Mouse (Mus musculus) heart, postnatal 0 days (tissue): ENCODE measurements around the gene Nipsnap1. TPM values are rescaled to one million over a fixed set of nuclear protein-coding genes. Genes with fewer than 3 reads are reported as not detected.
A peak's percentile ranks its signal among the peaks of the same experiment; 100 is the strongest.

Source experiments
- ATAC-seq: fragments of 200-750 bp; cut with Nextera tagmentation; 2 replicates; pipeline ENCODE4 v1.8.0; 2017; ENCODE audit warnings: low read depth, moderate number of reproducible peaks, moderate library complexity; ENCODE audit not compliant: insufficient read depth
- DNase-seq: peaks from one replicate; pipeline ENCODE4 v3.0.0-alpha.2; 2016; ENCODE audit warnings: low spot score
- H3K27ac ChIP-seq: fragments of 300-500 bp; sonication (generic); 2 replicates; pipeline ENCODE4 v1.5.1; 2014; ENCODE audit warnings: low read depth, mild to moderate bottlenecking
- H3K27me3 ChIP-seq: fragments of 300-500 bp; sonication (generic); 2 replicates; pipeline ENCODE4 v1.6.1; 2014; ENCODE audit warnings: low read length, mixed read lengths; ENCODE audit not compliant: control insufficient read depth, insufficient read depth
- H3K36me3 ChIP-seq: fragments of 300-500 bp; sonication (generic); replicated peaks from 2 replicates; pipeline ENCODE4 v1.6.1; 2014; ENCODE audit warnings: low read length, mixed read lengths; ENCODE audit not compliant: control insufficient read depth, insufficient read depth
- H3K4me1 ChIP-seq: fragments of 300-500 bp; sonication (generic); 2 replicates; pipeline ENCODE4 v1.6.1; 2014; ENCODE audit warnings: antibody characterized with exemption; ENCODE audit not compliant: control insufficient read depth, insufficient read depth
- H3K4me2 ChIP-seq: fragments of 300-500 bp; sonication (generic); 2 replicates; pipeline ENCODE4 v1.6.1; 2014; ENCODE audit warnings: low read depth, mild to moderate bottlenecking, low read length, moderate library complexity
- H3K4me3 ChIP-seq: fragments of 300-500 bp; sonication (generic); 2 replicates; pipeline ENCODE4 v1.5.1; 2014; ENCODE audit warnings: low read depth, low read length
- H3K9ac ChIP-seq: fragments of 300-500 bp; sonication (generic); replicated peaks from 2 replicates; pipeline ENCODE4 v1.6.1; 2014; ENCODE audit warnings: low read depth, low read length, mixed read lengths
- H3K9me3 ChIP-seq: fragments of 300-500 bp; sonication (generic); replicated peaks from 2 replicates; pipeline ENCODE4 v1.6.1; 2016; ENCODE audit warnings: low read length; ENCODE audit not compliant: control insufficient read depth
- CTCF ChIP-seq: IDR thresholded peaks from 2 replicates; pipeline ENCODE4 v1.5.1; 2016; ENCODE audit warnings: antibody characterized with exemption, control low read depth, low read depth
- EP300 ChIP-seq: IDR thresholded peaks from 2 replicates; pipeline ENCODE4 v1.6.1; 2016; ENCODE audit warnings: antibody characterized with exemption, low read depth
- WGBS: fragments of 180-500 bp; shearing (Covaris S2); extraction: QIAGEN DNeasy Blood & Tissue Kit; methylation state at CpG from one replicate; pipeline ENCODE4 v1.1.7; 2014; 5-methylcytosine and 5-hydroxymethylcytosine counted together
- polyA plus RNA-seq: library from polyadenylated mRNA; unstranded; fragments of >200 nt; fragmentation: Nextera tagmentation; extraction: Ambion mirVana; gene quantifications from 2 replicates; pipeline ENCODE4 v1.2.1, GENCODE M21; 2015
- total RNA-seq: library from RNA; depleted of rRNA; stranded (reverse); fragments of >200 nt; gene quantifications from 2 replicates; pipeline ENCODE4 v1.2.3, GENCODE M21; 2014; ENCODE audit warnings: low replicate concordance

The Nipsnap1 gene
- total and polyA plus RNA-seq, 2 experiments from 2014 or later: 7.4 to 10.1 TPM

- H3K4me1 ChIP-seq: no peaks in the 10 kb centered on the region
- no peak overlapping the region for H3K4me3 ChIP-seq
- no peak for DNase-seq
- no peak overlapping the region for H3K27ac ChIP-seq
- H3K4me2 ChIP-seq: no peak overlapping the region
- H3K27me3 ChIP-seq: no peaks in the 10 kb centered on the region
- no peak overlapping the region for H3K9ac ChIP-seq
- no peak for ATAC-seq
- TF ChIP-seq EP300 (no peak), CTCF (no peak)
- H3K9me3 ChIP-seq: no peaks in the 10 kb centered on the region
- H3K36me3 ChIP-seq: no peaks in the 10 kb centered on the region
- WGBS: 72% methylated on average over 4 of the region's 4 CpGs
Measured at GRCm38 (mm10) chr11:4881087-4881486, 7.3 kb downstream of the Nipsnap1 start.

GRCm38 (mm10) chr11:4882892-4883627 lies 9.3 kb downstream of the Nipsnap1 start:
- peak overlapping the region; percentile 12; the same call in 1 of the 2 replicates for H3K4me2 ChIP-seq
- no peak overlapping the region for H3K9ac ChIP-seq
- TF ChIP-seq CTCF: peak; percentile 35; the same call in 1 of the 2 replicates
- no peak for TF ChIP-seq EP300
- peak; percentile 54 for ATAC-seq
- no peaks in the 10 kb centered on the region for H3K36me3 ChIP-seq
- no peaks in the 10 kb centered on the region for H3K9me3 ChIP-seq
- no peaks in the 10 kb centered on the region for H3K4me1 ChIP-seq
- H3K27ac ChIP-seq: no peak overlapping the region
- no peak overlapping the region for H3K4me3 ChIP-seq
- H3K27me3 ChIP-seq: no peaks in the 10 kb centered on the region
- peak; percentile 50 for DNase-seq
- WGBS: 42% methylated on average over 14 of the region's 14 CpGs

DNA sequence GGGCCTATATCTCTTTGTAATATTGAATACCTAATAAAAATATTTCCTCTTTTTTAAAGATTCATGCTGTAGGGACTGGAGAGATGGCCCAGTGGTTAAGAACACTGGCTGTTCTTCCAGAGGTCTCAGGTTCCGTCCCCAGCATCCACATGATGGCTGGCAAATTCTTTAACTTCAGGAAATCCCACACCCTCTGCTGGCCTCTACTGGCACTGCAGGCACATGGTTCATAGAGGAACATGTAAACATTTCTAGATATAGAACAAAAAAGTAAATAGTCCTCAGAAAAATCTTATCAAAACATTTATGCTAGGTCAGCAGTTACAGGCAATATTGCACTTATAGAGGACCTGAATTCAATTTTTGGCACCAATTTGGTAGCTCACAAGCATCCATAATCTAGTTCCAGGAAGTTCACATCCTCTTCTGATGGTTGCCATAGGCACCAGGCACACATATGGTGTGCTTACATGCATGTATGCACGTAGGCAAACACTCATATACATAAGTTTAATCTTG lies 11.7 kb downstream of the Nipsnap1 start:
- Histone ChIP-seq H3K4me1 (no peaks in the 10 kb centered on the region), H3K9me3 (no peaks in the 10 kb centered on the region), H3K4me2 (no peak overlapping the region), H3K36me3 (no peaks in the 10 kb centered on the region), H3K27me3 (no peaks in the 10 kb centered on the region), H3K9ac (no peak overlapping the region), H3K27ac (no peak overlapping the region), H3K4me3 (no peak overlapping the region)
- ATAC-seq (no peak), DNase-seq (no peak)
- TF ChIP-seq EP300 (no peak), CTCF (peak; percentile 43)
- WGBS: 50% methylated on average over 2 of the region's 2 CpGs

GRCm38 (mm10) chr11:4886987-4887386 lies 13.2 kb downstream of the Nipsnap1 start:
- Histone ChIP-seq H3K9ac (no peak overlapping the region), H3K4me1 (no peaks in the 10 kb centered on the region), H3K4me3 (no peak overlapping the region), H3K36me3 (no peaks in the 10 kb centered on the region), H3K9me3 (no peaks in the 10 kb centered on the region), H3K4me2 (no peak overlapping the region), H3K27ac (no peak overlapping the region), H3K27me3 (no peaks in the 10 kb centered on the region)
- DNase-seq (no peak), ATAC-seq (no peak)
- 86% methylated on average over 3 of the region's 3 CpGs for WGBS
- TF ChIP-seq CTCF (no peak), EP300 (no peak)

DNA sequence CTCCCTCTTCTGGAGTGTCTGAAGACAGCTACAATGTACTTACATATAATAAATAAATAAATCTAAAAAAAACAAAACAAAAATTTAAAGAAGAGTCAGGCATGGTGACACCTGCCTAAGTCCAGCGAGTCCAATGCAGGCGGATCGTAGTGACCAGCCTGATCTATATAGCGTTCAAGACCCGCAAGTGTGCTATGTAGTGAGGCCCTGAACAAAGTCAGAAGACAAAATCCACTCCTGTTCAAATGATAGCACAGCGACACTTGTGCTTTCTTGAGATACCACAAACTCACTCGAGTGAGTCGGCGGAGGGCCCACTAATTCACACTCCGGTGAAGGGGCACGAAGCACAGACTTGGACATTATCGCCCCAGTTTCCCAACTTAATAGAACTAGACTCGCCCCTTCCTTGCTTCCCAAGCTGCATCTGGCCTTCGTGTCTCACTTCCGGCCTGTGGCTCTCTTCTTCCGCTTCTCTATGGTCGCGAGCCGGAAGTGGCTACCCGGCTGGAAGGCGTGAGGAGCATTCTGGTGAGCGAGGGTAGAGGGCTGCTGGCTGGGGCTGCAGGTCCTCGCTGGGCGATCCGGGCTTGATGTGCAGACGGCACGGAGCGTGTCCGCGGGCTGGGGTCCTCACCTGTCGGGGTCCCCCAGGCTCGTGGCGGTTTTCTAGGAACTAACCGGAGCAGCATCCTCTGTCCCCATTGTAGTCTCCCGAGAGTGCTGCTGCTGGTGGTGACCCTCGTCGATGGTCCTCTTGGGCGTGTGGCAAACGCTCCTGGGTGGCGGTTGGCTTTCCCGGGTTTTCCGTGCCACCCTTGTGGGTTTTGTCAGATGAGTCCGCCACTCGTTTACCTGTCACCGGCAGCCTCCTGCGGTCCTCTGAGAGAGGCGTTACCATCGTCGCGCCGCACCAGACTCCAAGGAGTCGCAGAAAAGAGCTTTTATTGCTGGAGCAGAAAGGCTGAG lies 21.4 kb downstream of the Nipsnap1 start, which contains the start of gene Thoc5:
Gene Thoc5 (plus strand): TSS at position 473 of the 969 bp plus-strand sequence.
- no peak for TF ChIP-seq EP300
- TF ChIP-seq CTCF: no peak

More for the DNA sequence above, 21.4 kb downstream of the Nipsnap1 start, which contains the start of gene Thoc5:
- H3K4me3 ChIP-seq: peak within 1 kb of the TSS; percentile 81
- ATAC-seq (peak; percentile 94), DNase-seq (peak; percentile 86)
- H3K27ac ChIP-seq: peak within 1 kb of the TSS; percentile 60
- H3K9me3 ChIP-seq: no peaks in the 10 kb centered on the region
- H3K9ac ChIP-seq: peak within 1 kb of the TSS; percentile 69
- no peaks in the 10 kb centered on the region for H3K27me3 ChIP-seq
- H3K36me3 ChIP-seq: 0 out of 2 replicates have a peak, but pooled peaks cover 5% of the 10 kb centered on the region
- peak within 1 kb of the TSS; percentile 80 for H3K4me2 ChIP-seq
- H3K4me1 ChIP-seq: peaks cover 8% of the 10 kb centered on the region
- 3% methylated on average over 52 of the region's 52 CpGs for WGBS
